Mouse (Mus musculus) 416B (cell line): Measurements from ENCODE around the gene Pbld2.

Source experiments
- DNase-seq: peaks from one replicate; pipeline ENCODE4 v3.0.0; 2011; ENCODE audit warnings: low read depth

The Pbld2 gene

DNA sequence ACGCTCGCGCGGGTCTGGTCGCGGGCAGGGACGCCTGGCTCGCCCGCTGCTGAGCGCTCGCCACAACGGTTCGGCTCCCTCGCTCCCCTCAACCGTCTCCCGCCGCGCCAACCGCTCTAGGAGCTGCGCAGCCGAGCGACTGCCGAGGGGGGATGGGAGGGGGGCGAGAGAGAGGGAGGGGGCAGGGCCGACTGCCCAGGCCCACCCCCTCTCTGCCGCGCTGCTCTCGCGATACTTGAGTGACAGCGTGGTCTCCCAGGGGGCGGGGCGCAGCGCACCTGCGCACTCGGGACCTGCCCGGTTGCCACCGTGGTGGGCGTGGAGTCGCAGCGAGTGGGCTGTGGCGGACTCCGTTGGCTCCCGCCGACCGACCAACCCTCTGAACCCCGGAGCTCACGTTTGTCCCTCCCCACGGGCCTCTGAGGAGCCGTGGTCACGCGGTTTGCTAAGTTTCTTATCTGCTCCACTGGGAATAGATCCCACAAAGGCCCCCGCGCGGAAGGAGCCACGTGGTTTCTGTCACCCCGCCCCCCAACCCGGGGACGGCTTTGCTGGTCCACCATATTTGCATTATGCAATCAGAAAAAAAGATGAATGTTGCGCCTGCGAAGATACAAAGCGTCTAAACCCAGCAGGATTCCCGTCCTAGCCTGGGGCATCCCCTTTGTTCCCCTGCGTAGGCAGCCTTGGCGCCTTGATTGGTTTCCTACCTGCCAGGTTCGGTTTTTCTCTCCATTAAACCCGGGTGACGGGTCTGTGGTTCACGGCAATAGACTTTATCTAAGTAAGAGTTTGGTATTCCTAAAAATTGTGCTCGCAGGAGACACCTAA lies at the start of gene Pbld2, which contains the start of gene Hnrnph3:
Gene Pbld2, plus strand, starts transcription at position 567 of the 831 bp plus-strand sequence.
Gene Hnrnph3, minus strand, starts transcription at position 469 of the 831 bp plus-strand sequence.
- peak; percentile 97 for DNase-seq

DNA sequence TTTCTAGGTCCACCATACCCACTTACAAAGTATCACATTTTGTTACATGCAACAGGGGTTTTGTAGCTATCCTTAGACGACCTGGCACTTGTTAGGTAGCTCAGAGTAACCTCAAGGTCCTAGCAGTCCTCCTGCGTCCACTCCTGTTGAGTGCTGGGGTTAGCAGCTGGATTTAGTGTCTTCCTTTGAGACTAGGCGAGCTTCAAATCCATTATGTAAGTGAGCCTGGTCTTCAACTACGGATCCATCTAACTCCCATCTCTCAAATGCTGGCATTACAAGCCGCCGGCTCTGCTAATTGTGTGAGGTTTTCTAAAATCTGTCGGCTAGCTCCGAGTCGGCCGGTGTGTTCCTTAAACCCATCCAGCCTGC lies 44.5 kb upstream of the Pbld2 start:
- peak; percentile 10 for DNase-seq

DNA sequence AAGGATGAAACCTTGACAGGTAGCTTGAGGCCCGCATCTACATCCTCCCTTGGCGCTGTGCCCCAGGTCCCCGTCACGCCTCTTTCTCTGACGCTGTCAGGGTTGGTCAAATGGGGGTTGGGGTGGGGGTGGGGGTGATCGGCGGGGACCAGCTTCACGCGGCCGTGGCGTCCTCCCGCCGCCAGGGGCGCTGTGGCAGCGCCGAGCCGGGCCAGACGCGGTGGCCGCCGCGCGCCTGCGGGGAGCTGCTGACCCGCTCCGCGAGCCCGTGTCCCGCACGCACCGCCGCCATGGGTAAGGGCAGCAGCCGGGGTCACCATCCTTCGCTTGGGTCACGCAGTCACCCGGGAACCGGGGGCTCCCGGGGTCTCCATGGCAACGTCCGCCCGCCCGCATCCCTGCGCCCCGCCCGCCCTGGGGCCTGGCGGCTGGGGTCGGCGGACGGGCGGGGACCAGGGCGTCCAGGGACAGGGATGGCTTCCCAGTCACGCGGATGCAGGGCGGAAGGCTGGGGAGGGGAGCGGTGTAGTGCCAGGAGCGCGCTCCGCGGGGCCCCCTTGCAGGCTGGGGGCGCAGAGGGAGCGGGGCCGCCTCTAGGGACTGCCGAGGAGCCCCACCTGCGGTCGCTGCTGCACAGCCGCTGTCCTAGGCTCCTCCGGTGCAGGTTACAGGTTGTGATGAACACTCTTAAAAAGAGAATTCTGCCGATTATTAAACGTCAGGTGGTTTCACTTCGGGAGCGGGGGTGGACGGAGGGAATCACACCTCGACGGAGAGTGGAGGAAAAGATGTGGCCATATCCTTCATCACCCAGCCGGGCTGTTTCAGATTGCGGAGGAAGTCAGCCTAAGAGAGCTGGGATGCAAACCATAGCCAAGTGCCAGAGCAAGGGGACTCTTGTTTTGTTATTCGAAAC lies 43.8 kb upstream of the Pbld2 start, which contains the start of gene Rufy2:
Gene Rufy2, plus strand, starts transcription at position 185 of the 916 bp plus-strand sequence.
- peak; percentile 55 for DNase-seq

DNA sequence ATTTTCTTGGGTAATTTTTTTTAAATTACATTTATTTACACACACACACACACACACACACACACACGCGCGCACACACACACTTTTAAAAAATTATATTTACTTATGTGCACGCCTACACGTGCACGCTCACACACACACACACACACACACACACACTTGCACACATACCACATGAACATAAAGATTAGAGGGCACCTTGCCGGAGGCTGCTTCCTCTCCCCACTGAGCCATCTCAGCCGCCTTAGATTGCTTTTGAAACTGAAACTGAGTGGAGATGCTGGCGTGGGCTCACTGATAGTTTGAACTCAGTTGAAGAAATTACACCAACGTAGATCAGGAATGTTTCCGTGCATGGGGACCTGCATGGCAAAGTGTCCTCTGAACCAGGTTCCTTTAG lies 40.0 kb upstream of the Pbld2 start:
- no peak for DNase-seq

DNA sequence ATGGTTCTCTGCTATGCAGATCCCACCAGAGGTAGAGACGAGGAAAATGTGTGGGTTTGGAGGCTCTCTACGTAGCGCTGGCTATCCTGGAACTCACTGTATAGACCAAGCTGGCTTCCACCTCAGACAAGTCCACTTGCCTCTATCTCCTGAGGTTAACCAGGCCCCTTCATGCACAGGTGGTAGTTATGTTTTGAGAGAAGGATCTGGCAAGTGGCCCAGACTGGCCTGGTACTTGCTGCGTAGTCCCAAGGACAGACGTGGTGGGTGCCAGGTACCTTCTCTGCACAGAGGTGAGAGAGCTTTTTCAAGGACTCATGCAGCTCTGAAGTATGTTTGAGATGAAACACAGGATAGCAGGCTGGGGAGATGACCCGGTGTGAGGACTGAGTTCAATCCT lies 39.6 kb upstream of the Pbld2 start:
- no peak for DNase-seq

GRCm38 (mm10) chr10:62987341-62987740 lies 36.8 kb upstream of the Pbld2 start:
- DNase-seq: peak; percentile 50

GRCm38 (mm10) chr10:62990636-62991035 lies 33.5 kb upstream of the Pbld2 start:
- no peak for DNase-seq

DNA sequence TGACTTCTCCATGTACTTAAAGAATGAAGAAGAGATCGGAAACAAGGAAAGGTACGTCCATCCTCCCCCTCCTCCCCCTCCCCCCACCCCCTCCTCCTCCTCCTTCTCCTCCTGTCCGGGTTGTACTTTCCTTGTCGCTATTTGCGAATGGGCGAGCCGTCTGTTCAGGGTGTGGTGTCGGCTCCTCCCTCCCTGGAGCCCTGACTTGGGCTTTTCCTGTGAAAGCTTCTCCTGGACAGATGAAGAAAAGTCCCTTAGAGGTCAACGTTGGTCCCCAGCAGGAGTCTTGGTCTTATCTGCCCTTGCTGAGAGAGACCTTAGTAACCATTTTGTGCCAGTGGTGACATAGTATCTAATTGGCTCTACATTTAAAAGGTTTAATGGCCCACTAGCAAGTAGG lies 30.1 kb upstream of the Pbld2 start:
- no peak for DNase-seq

GRCm38 (mm10) chr10:63000584-63000983 lies 23.5 kb upstream of the Pbld2 start:
- no peak for DNase-seq

DNA sequence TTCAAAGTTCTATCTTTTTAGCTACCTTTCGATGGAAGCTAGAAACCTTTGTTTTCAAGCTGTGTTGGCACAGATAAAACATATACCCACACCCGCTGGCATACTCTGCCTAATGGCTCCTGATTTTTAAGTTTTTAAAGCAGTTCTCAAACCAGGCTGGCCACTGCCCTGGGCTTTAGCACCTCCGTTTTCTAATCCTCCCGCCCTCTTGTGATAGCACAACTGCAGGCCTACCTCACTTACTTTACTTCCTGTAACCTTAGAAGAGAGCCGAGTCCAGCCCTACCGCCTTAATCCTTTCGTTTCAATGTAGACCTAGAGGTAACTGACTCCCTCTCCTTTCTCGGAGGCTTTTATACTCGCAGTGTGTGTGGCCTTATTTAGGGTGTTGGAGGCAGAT lies 20.9 kb upstream of the Pbld2 start:
- no peak for DNase-seq

DNA sequence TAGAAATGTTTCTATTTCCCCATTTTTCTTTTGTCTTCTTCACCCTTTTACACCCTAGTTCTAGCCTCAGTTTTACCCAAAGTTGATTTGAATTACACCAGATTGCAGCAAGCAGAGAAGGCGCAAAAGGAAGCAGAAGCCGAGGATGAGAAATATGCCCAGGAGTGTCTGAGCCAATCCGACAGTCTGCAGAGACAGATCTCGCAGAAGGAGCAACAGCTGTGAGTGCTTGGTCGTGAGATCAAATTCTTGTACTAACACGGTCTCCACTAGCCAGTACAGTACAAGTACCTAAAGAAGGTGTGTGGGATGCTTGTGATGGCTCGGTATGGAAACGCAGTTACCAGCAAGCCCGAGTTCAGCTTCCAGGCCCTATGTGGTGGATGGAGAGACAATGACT lies 19.6 kb upstream of the Pbld2 start:
- DNase-seq: no peak

- DNase-seq: peak; percentile 63
Measured at GRCm38 (mm10) chr10:63008193-63008592, 15.9 kb upstream of the Pbld2 start.

- DNase-seq: peak; percentile 51
Measured at GRCm38 (mm10) chr10:63010268-63010667, 13.8 kb upstream of the Pbld2 start.

GRCm38 (mm10) chr10:63011556-63011955 lies 12.6 kb upstream of the Pbld2 start:
- DNase-seq: no peak

DNA sequence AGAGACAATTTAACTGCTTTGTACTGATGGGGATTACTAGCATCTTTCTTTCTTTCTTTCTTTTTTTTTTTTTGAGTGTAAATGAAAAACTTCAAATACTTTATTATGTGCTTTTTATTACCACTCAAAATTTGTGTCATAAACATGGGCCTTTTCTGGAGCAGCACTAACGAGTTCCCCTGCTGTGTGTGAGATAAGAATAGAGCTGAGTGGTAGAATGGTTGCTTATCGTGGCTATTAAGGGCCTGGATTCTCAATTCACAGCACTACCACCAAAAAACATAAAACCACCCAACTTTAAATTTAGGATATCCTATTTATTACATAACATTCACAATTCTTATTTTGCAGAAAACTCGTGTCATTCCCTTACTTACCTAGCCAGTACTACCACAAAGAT lies 10.6 kb upstream of the Pbld2 start:
- DNase-seq: no peak

GRCm38 (mm10) chr10:63014168-63014567 lies 9.9 kb upstream of the Pbld2 start:
- DNase-seq: no peak

- no peak for DNase-seq
Measured at GRCm38 (mm10) chr10:63019304-63019703, 4.8 kb upstream of the Pbld2 start.

DNA sequence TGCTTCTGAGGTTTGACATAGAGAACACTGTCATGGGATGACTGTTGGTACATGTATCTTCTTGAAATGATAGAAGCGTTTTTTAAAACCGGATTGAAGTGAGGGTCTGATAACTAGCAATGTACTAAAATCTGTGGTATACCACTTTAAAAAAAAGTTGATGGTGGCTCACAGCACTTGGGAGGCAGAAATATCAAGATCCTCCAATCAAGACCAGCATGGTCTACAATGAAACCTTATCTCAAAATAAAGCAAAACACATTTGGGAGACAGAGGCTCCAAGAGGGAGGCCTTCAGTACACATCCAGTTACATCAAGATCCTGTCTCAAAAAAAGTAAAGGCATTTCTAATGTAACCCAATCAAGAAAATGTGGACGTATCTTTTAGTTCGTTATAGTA lies 2.4 kb upstream of the Pbld2 start:
- DNase-seq: peak; percentile 45

- peak; percentile 31 for DNase-seq
Measured at GRCm38 (mm10) chr10:63022541-63023120, 1.5 kb upstream of the Pbld2 start.

DNA sequence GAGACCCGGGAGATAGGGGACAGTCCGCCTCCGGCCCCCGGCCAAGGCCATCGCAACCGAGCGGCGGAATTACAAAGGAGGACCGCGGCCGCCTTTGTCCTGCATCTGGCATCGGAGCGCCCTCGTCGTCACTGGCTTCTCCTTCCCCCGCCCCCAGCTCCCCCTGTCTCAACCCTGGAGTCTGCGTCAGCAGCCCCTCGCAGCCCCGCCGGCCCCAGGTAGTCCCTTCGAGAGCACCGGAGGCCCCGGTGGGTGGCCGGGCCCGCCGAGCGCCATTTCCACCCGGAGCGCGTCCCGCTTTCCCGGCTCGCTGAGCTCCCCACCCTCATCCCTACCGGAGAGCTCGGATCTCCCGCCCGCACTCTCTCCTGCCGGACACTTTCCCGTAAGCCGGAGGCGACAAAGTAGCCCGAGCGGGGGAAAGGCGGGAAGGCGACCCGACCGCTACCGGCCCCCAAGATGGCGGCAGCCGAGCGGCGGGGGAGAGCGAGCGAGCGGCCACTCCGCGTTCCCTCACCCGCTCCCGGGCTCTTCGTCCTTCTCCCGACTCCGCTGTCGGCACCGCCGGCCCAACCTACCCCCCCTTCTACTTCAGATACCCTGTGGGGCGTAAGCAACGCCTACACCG lies 880 bp upstream of the Pbld2 start:
- peak; percentile 52 for DNase-seq

DNA sequence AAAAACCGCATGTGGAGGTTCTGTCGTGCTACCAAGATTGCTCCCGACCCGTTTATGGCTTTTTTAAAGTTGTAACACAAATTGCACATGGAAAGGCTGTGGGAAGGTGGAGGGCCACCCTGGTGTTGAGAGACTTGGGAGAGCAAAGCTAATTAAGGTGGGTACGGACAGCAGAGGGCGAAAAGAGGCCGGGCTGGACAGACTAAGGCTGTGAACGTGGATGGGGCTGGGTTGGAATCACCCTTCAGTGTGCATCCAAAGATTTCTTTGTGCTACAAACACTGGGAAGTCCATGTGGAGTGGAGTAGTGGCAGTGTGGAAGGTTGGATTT lies 430 bp downstream of the Pbld2 start:
- DNase-seq: peak; percentile 83

DNA sequence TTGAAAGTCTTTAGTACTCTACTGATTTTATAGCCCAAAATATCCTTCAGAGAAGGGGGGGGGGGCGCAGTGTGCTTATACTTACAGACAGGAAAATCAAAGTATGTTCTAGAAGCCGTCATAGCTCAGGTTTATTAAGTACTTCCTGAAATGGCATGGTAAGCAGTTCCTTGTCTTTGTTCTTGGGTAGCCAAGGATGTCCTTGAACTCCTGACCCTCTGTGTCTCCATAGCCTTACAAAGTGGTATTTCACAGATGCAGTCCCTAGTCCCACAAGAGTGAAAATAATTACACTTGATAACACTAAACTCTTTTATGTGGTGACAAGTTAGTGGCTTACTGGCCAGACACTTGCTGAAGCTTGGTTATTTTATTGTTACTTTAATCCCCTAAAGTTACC lies 901 bp downstream of the Pbld2 start:
- DNase-seq: peak; percentile 66
